Mouse (Mus musculus) thymus, postnatal 4 days (tissue): ENCODE data around the gene Tbce.
"Not testable (repeated sequence)": the region's sequence is repeated elsewhere in the genome, so short reads cannot be mapped to it uniquely, and the experiment has no call there.

ENCODE experiments used
- DNase-seq: peaks from one replicate; pipeline ENCODE4 v3.0.0; 2021

The Tbce gene

GRCm38 (mm10) chr13:14039292-14039965 lies at the start of gene Tbce:
TSS of gene Tbce (minus strand) at chr13:14039638.
- DNase-seq: peak; percentile 93

- DNase-seq: no peak
Observed at GRCm38 (mm10) chr13:14088669-14089068, 49.2 kb upstream of the Tbce start.

- DNase-seq: no peak
Observed at GRCm38 (mm10) chr13:14075326-14075725, 35.9 kb upstream of the Tbce start.

GRCm38 (mm10) chr13:14074371-14074770 lies 34.9 kb upstream of the Tbce start:
- no peak for DNase-seq

- no peak for DNase-seq
Observed at GRCm38 (mm10) chr13:14069291-14069690, 29.9 kb upstream of the Tbce start.

- no peak for DNase-seq
Observed at GRCm38 (mm10) chr13:14068035-14068434, 28.6 kb upstream of the Tbce start.

- no peak for DNase-seq
Observed at GRCm38 (mm10) chr13:14065701-14066100, 26.3 kb upstream of the Tbce start.

GRCm38 (mm10) chr13:14065028-14065380 lies 25.6 kb upstream of the Tbce start:
- DNase-seq: no peak

- peak; percentile 73 for DNase-seq
Observed at GRCm38 (mm10) chr13:14064341-14065027, 25.0 kb upstream of the Tbce start.

GRCm38 (mm10) chr13:14063942-14064271 lies 24.5 kb upstream of the Tbce start:
- no peak for DNase-seq

- DNase-seq: peak; percentile 93
Observed at GRCm38 (mm10) chr13:14063013-14063941, 23.8 kb upstream of the Tbce start, which contains the start of the genes Arid4b and Ggps1. TSS of gene Arid4b (plus strand) at chr13:14063232. TSS of gene Ggps1 (minus strand) at chr13:14063488.

GRCm38 (mm10) chr13:14062209-14063012 lies 23.0 kb upstream of the Tbce start:
- no peak for DNase-seq

GRCm38 (mm10) chr13:14059582-14059981 lies 20.1 kb upstream of the Tbce start:
- DNase-seq: no peak

- DNase-seq: no peak
Observed at GRCm38 (mm10) chr13:14056801-14057200, 17.4 kb upstream of the Tbce start.

GRCm38 (mm10) chr13:14049878-14050277 lies 10.4 kb upstream of the Tbce start:
- no peak for DNase-seq

- DNase-seq: no peak
Observed at GRCm38 (mm10) chr13:14044521-14044920, 5.1 kb upstream of the Tbce start.

GRCm38 (mm10) chr13:14043851-14044250 lies 4.4 kb upstream of the Tbce start:
- no peak for DNase-seq

GRCm38 (mm10) chr13:14040186-14040585 lies 748 bp upstream of the Tbce start:
- no peak for DNase-seq

GRCm38 (mm10) chr13:14038911-14039291 lies 537 bp downstream of the Tbce start:
- DNase-seq: no peak

- DNase-seq: no peak
Observed at GRCm38 (mm10) chr13:14035875-14036630, 3.4 kb downstream of the Tbce start.

- DNase-seq: not testable (repeated sequence)
Observed at GRCm38 (mm10) chr13:14035352-14035751, 4.1 kb downstream of the Tbce start.

- DNase-seq: no peak
Observed at GRCm38 (mm10) chr13:14034073-14034348, 5.4 kb downstream of the Tbce start.
